Mouse (Mus musculus) lung, adult 2 months (tissue): ENCODE data around the gene Grip2. TPM values are rescaled to one million over a fixed set of nuclear protein-coding genes. Genes with fewer than 3 reads are reported as not detected.

ENCODE experiments used
- DNase-seq: peaks from one replicate; pipeline ENCODE4 v3.0.0; 2022
- H3K4me1 ChIP-seq: fragments of 200-500 bp; 2 replicates; pipeline ENCODE4 v1.6.1; 2011; ENCODE audit warnings: low read length; ENCODE audit not compliant: control insufficient read depth, insufficient read depth
- H3K4me3 ChIP-seq: fragments of 200-500 bp; replicated peaks from 2 replicates; pipeline ENCODE3; 2011; ENCODE audit warnings: low read depth, mild to moderate bottlenecking, control low read depth, low read length; ENCODE audit errors: extremely low read depth
- CTCF ChIP-seq: fragments of 200-500 bp; IDR thresholded peaks from 2 replicates; pipeline ENCODE4 v1.5.1; 2011; ENCODE audit warnings: mild to moderate bottlenecking, low read length, control low read depth; ENCODE audit not compliant: insufficient read depth
- POLR2A ChIP-seq: fragments of 200-500 bp; IDR thresholded peaks from 2 replicates; pipeline ENCODE4 v1.6.1; 2011; ENCODE audit warnings: low read depth, mild to moderate bottlenecking, control low read depth, low read length, borderline replicate concordance; ENCODE audit errors: extremely low read depth
- WGBS: fragments of 180-500 bp; shearing (Covaris S2); methylation state at CpG from one replicate; pipeline ENCODE4 v1.1.7; 2018; 5-methylcytosine and 5-hydroxymethylcytosine counted together
- polyA plus RNA-seq: library from polyadenylated mRNA; depleted of rRNA; stranded (reverse); fragments of >200 nt; gene quantifications from 2 replicates; pipeline ENCODE4 v1.2.3, GENCODE M21; 2012

Gene Grip2
- polyA plus RNA-seq, 1 experiment, result 2.1 TPM

DNA sequence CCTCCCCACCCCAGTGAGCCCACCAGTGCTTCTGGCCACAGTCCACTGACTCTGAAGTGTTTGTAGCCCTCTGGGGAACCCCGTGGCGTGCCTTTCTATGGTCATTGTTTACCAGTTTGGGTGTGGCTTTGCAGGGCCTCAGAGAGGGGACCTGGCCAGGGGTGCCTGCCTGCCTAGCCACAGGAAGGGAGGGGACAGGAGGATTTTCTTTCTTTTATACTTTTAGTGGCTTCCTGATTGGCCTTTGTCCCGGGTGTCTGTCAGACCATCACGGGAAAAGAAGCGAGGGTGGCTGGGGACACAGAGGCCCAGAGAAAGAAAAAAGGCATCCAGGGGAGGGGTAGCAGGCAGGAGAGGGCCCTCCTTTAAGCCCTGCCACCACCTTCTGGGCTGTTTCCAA is 89.0 kb downstream of the Grip2 start:
- DNase-seq, result peak; percentile 48
- Histone ChIP-seq H3K4me3 (no peak overlapping the region), H3K4me1 (peaks cover 29% of the 10 kb centered on the region)
- TF ChIP-seq POLR2A (no peak), CTCF (no peak)
- WGBS, result 23% methylated on average over 5 of the region's 5 CpGs

DNA sequence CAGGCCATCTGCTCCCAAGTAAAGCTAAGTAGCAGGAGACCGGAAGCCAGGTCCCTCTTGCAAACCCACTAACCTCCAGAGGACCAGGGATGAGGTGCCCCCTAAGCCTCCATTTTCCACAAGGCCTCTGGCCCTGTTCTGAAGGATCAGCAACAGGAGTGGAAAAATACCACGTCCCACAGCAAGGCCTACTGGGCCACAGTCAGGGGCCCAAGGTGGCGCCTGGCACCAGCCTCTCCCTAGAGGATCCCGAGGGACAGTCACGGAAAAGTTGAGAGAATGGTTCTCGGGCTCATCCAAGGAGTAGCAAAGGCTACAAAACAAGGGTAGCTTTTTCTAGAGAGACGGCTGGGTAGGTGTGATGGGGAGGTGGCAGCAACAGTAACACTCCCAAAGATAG is 89.6 kb downstream of the Grip2 start:
- no peak overlapping the region for H3K4me3 ChIP-seq
- TF ChIP-seq CTCF, result no peak
- TF ChIP-seq POLR2A, result no peak
- peaks cover 29% of the 10 kb centered on the region for H3K4me1 ChIP-seq
- WGBS, result 81% methylated on average over 7 of the region's 7 CpGs
- DNase-seq, result no peak

DNA sequence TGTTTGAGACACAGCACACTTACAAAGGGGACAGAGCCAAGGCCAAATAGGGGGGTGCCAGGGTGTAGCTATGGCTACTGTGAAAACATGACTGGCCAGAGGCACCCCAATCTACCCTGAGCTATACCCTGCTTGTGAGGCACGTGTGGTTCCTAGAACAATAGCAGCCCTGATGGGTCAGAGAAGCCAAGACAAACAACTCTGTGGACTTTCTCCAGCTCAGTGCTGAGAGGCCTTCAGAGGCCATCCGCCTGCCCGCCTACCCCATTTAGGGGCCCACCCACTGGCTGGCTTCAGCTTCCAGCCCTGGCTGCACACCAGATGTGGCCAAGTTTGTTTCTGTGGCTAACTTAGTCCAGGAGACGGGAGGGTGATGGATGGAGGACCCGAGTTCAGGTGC is 90.6 kb downstream of the Grip2 start:
- WGBS, result 16% methylated on average over 5 of the region's 5 CpGs
- TF ChIP-seq POLR2A (no peak), CTCF (no peak)
- peak; percentile 69 for DNase-seq
- Histone ChIP-seq H3K4me1 (peaks cover 29% of the 10 kb centered on the region), H3K4me3 (no peak overlapping the region)

DNA sequence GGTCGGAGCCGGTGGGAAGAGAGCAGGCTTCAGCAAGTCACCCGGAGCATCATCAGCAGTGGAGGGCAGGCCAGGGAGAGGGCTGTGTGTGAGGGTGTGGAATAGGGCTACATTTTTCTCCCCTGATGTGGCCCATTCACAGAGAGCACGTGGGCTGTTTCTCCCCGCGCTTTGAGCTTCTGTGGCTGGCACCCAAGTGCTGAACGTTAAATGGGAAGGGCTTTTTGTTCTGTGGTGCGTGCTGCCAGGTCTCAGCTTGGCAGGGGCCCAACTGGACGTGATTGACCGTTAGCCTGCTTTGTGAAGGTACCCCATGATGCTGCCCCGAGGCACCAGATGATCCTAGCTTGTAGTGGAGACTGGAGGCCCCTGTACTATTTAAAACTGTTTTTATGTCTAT is 94.9 kb downstream of the Grip2 start:
- DNase-seq, result no peak
- no peak overlapping the region for H3K4me3 ChIP-seq
- H3K4me1 ChIP-seq, result peaks cover 31% of the 10 kb centered on the region
- no peak for TF ChIP-seq POLR2A
- no peak for TF ChIP-seq CTCF
- 66% methylated on average over 11 of the region's 11 CpGs for WGBS

DNA sequence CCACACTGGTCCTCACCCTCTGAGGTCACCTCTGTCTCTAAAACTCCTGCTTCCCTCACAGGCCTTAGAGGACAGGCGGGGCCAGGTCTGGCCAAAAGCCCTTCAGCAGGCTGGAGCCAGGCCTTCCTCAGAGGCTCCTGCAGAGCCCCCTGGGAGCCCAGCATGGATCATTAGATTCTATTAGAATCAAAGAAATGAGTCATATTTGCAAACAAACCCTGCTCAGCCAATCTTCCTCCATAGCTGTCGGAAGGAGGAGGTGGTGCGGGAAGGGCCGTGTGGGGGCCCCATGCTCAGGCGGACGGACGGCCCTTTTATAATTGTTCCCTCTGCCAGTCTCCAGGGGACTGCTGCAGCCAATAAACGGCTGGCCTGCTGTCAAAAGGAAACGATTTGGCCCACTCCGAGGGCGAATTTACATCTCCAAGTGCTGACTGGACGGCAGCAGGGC is 97.3 kb downstream of the Grip2 start:
- WGBS, result 15% methylated on average over 12 of the region's 12 CpGs
- peak; percentile 52 for DNase-seq
- no peak for TF ChIP-seq POLR2A
- no peak for TF ChIP-seq CTCF
- peaks cover 17% of the 10 kb centered on the region for H3K4me1 ChIP-seq
- H3K4me3 ChIP-seq, result no peak overlapping the region

DNA sequence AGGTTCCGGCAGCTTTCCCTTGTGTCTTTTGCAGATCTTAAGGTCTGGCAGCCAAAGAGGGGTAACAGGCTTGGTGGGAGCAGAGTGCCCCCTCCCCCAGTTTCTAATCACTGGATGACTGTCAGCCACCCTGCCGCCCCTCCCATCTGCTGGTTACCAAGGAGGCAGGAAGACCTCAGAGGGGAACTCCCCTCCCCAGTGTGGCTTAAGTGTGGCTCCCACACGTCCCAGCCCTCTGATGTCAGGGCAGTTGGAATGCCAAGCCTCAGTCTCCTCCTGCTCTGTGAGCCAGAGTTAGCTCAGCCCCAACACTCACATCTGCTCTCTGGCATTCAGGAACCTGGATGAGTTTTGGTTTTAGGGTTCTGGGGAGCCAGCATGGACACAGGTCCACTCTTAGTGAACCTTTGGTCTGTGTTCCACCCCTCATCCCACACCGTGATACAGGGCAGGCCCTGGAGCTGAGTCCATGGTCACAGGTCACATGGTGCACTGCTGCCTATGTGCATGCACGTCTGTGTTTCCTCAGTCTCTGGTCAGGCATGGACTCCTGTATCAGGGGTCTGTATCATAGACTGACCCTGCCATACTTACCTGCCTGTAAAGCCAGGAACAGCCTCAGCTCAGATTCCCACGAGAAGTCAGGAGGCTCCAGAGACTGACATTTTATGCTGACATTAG is 98.0 kb downstream of the Grip2 start:
- WGBS, result 46% methylated on average over 6 of the region's 6 CpGs
- Histone ChIP-seq H3K4me1 (peaks cover 17% of the 10 kb centered on the region), H3K4me3 (no peak overlapping the region)
- TF ChIP-seq POLR2A (no peak), CTCF (no peak)
- no peak for DNase-seq

DNA sequence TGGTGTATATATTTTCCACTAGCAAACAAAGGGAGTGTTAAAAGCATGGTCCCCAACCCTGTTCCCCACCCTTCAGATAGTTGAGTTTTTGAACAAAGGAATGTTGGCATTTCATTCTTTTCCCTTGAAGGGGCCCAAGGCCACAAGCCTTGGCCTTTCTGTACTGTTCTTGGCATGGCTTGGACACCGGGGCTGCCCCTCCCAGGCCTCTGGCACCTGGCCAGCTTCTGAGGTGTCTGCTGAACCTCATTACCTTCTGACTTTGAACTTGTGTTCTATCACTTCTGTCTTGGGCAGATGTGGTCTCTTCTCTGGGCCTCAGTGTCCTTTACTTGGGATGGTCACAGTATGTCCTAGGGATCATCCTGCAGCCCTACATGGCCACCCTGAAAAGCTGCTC is 99.7 kb downstream of the Grip2 start:
- no peak for DNase-seq
- no peak overlapping the region for H3K4me3 ChIP-seq
- peaks cover 17% of the 10 kb centered on the region for H3K4me1 ChIP-seq
- WGBS, result 24% methylated on average over 1 of the region's 1 CpGs
- no peak for TF ChIP-seq POLR2A
- TF ChIP-seq CTCF, result no peak

DNA sequence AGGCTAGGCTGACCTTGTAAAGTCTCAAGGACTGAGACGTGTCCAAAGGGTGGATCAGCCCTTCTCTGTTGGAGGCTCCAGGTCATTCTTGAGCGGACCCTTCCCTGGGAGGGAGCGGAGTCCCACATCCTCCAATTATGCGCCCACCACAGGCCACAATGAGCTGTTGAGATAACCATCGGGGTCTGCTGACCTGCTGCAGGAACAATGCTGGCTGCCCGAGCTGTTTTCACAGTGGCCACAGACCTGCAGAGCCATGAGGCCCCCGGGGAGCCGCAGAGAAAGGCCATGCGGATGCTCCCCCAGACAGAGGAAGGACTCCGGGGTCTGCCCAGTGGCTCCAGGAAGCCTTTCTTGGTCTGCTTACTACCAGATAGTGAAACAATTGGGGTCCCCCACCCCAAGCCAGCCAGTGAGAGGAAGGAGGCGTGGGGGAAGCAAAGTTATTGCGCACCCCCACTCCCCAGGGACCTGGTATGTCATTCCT is 105.8 kb downstream of the Grip2 start:
- no peak for DNase-seq
- no peak overlapping the region for H3K4me3 ChIP-seq
- 54% methylated on average over 12 of the region's 12 CpGs for WGBS
- peaks cover 14% of the 10 kb centered on the region for H3K4me1 ChIP-seq
- no peak for TF ChIP-seq POLR2A
- no peak for TF ChIP-seq CTCF

DNA sequence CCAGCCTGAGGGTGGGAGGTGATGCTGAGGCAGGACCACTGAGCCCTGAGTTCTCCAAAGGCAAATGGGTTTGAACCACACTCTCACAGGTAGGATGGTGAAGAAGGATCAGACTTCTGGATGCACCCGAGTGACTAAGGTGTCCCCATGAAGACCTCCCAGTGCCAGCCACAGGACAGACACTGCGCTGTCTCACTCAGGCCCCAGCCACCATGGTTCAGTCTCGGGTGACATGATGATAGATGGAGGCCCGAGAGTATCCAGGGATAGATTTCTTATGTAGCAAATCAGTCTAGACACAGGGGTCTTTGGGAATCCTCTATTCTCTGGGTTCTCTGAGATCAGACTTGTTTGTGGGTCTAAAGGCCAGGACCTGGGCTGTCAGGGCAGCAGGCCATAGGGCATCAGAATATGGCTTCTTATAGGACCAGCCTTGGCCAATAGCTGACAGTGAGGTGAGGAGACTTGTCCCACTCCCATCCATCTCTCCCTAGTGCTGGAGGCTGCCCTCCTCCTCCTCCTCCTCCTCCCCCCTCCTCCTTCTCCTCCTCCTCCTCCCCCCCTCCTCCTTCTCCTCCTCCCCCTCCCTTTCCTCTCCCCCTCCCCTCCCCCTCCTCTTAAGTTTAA is 106.3 kb downstream of the Grip2 start:
- Histone ChIP-seq H3K4me3 (no peak overlapping the region), H3K4me1 (peaks cover 19% of the 10 kb centered on the region)
- TF ChIP-seq POLR2A, result no peak
- no peak for TF ChIP-seq CTCF
- DNase-seq, result no peak
- 66% methylated on average over 4 of the region's 4 CpGs for WGBS
